Mouse (Mus musculus) adrenal gland, adult 18-20 months (tissue): Measurements from ENCODE around the gene Itpr3. TPM values are rescaled to one million over a fixed set of nuclear protein-coding genes. Genes with fewer than 3 reads are reported as not detected.
A peak's percentile ranks its signal among the peaks of the same experiment; 100 is the strongest.

Source experiments
- DNase-seq, 2 experiments: peaks; one replicate each; pipeline ENCODE4 v3.0.0; 2021 to 2022; ENCODE audit warnings: low spot score in 2 of 2
- total RNA-seq, 2 experiments: library from RNA; stranded (reverse); gene quantifications; 1 replicate in 1 of 2; 2 replicates in 1 of 2; pipeline ENCODE4 v1.2.3; 2021

The Itpr3 gene
- total RNA-seq, 2 experiments from 2014 or later = 5.5 to 6.2 TPM

DNA sequence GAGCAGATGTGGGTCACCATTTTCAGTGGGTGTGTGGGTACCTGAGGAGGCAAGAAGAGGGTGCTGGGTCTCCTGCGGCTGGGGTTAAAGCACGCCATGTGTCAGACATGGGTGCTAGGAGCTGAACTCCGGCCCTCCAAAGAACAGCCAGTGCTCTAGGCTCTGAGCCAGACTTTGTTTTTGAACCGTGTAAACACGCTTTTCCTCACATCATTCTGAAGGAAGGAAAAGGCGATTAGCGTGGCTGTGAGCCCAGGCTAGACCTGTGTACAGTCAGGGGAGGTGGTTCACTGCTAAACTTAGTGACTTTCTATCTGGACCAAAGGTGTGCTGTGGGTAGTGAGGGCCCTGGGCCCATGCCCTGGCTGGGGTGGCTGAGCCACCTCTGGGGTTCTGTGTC, 53.0 kb downstream of the Itpr3 start:
- no peak for DNase-seq

DNA sequence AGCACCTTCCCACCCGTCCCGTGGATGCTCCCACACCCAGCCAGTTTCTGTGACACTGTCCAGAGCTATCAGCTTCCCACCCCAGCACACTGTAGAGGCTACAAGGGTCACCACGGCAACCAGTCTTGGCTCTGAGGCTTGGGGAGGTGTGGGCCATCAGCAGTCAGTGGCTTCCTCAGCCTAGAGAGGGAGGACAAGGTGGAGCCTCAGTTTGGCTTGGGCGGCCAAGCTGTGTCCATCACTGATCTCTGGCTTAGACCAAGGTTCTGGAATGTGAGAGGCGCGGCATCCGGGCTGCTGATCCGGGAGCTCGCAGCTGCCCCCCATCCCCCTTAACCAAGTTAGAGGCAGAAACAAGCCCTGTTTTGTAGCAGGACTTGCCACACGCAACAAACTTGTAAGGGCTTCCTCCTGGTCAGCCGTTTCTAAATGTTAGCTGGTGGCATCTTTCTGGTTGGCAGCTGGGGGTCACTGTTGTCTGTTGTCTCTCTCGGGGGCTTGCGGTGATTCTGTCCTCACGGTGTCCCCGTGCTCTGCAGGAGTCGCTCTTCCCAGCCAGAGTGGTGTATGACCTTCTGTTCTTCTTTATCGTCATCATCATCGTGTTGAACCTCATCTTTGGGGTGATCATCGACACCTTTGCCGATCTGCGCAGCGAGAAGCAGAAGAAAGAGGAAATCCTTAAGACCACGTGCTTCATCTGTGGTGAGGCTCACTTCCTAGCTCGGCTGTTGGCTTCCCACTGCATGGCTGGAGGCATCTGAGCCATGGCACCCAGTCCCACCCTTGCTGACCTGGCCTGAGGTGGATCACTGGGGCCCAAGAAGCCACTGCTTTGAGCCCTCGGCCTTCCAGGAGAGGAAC, 61.8 kb downstream of the Itpr3 start:
- DNase-seq = no peak

DNA sequence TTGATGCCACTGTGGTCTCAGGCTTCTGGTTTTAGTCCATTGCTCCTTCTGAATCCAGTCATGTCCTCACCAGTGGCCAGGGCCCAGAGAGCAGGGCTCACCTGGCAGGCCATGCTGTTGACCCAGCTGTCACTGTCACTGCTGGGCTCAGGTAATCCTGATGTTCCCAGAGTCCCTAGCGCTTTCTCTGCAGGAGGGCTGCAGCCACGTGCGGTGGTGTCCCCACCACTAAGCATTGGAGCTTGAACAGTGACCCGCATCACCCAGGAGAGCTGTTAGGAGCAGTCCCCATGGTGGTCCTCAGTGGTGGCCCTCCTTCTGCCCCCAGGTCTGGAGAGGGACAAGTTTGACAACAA, 62.4 kb downstream of the Itpr3 start:
- no peak for DNase-seq

DNA sequence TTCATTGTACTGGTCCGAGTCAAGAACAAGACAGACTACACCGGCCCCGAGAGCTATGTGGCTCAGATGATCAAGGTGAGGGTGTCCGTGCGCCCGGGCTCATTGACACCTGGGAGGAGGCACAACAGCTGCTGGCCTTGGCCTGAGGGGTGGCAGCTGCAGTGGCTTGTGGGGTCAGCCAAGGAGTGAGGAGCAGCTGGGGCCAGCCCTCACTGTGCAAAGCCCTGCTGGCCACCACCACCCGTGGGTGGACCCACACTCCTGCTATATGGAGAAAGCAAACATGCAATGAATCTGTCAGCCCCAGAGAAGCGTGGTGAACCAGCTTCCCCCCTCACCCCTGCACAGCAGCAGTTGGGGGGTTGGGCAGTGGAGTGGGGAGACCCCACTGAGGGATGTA, 62.9 kb downstream of the Itpr3 start:
- no peak for DNase-seq

DNA sequence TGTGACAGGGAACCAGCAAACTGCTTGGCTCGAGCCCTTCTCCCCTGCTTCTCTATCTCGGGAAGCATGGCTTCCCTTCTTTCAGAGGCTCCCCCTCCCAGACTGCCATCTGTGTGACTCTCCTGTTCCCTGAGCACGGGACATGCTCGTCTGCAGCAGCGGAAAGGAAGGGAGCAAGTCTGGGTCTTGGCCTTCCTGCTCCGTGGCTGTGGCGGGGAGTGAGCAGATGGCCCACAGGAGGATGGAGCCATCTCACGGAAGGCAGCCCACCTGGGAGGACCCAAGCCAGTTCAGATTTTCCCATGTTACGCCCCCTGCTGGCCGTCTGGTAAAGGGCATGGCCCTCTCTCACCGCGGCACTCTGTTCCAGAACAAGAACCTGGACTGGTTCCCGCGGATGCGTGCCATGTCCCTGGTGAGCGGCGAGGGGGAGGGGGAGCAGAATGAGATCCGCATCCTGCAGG, 63.5 kb downstream of the Itpr3 start:
- DNase-seq = peak; percentile 60 to 69

DNA sequence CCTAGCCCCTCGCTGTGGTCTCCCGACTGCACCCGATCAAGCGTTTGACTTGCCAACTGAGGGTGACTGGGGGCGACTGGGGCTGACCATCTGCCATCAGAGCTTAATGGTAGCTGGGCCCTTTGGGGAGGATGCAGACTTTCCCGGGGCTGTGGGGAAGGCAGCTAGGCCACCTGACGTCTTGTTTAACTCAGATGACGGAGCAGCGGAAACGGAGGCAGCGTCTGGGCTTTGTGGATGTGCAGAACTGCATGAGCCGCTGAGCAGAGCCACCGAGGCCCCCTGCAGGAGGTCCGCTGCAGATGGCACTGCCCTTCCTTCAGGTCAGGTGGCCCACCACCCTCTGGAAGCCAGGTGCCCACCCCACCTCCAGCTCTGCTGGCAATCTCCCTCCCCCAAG, 64.2 kb downstream of the Itpr3 start:
- no peak for DNase-seq

DNA sequence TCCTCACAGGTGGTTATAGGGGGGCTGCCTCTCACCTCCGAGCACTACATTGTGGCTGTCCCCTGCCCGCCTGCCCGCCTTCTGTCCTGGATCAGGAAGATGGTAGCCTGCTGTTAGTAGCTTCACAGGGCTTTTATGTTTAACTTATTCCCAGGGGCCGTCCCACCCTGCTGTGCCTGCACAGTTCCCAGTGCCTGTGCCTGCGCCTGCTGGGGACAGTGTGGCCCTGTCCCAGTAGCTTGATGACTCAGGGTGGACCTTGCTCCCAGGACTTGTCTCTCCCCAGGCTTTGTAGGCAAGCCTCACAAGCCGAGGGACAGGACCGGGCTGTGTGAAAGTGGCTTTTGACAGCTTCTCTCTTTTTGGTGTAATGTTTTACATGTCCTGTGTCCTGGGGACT, 64.7 kb downstream of the Itpr3 start:
- no peak for DNase-seq

DNA sequence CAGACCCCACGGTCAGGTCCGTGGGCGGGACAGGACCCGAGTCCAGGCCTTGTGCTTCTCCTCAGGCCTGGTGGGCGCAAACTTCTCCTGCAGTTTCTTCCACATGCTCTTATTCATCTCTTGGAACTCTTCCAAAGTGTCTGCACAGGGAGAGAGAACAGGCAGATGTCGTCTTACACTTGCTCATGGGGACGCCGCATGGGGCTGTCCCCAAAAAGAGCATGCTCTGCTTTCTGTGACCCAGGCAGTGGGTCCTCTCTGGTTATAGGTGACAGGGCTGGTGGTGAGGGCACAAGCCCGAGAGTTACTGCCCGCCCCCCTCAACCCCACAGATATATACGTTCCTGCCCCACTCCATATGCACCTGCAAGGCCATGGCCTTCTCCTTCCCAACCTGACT, 65.6 kb downstream of the Itpr3 start:
- no peak for DNase-seq

DNA sequence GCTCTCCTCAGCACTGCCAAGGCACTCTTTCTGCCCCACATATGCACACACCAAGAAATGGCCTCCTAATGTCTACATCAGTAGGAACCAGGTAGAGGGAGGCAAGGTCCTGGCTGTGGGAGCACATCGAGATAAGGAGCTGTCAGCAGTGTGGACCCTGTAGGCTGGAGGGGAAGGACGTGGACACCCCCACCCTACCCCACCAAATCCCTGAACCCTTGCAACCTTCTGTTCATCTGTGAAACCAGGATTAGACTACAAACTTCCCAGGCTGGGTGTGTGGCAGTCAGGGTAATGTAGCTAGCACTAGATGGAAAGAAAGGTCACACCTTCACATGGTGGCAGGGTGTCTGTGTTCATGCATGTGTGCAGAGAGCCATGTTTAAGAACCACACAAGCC, 66.0 kb downstream of the Itpr3 start:
- DNase-seq = no peak

DNA sequence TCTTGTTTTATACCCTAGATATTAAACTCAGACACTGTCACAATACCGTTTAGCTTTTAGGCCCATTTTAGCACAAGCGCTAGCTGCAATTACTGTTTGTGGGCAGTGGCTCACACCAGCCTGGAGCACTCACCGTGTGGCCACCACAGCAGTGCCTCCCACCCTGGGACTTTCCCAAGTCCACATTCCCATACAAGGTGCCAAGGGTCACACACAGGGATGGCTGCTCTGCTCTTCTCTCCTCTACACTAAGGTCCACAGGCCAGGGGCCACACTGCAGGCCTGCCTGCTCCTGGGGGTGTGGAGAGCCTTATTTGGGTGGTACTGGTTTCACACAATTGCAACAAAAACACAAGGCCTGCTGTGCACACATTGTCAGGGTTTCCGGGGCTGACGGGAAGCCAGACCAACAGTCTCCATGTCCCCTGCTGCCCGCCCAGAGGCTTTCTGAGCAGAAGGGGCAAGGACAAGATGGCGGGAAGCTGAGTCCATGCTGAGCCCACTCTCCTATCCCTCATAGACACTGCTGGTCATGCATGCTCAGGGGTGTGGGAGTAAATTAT, 66.8 kb downstream of the Itpr3 start:
- no peak for DNase-seq

DNA sequence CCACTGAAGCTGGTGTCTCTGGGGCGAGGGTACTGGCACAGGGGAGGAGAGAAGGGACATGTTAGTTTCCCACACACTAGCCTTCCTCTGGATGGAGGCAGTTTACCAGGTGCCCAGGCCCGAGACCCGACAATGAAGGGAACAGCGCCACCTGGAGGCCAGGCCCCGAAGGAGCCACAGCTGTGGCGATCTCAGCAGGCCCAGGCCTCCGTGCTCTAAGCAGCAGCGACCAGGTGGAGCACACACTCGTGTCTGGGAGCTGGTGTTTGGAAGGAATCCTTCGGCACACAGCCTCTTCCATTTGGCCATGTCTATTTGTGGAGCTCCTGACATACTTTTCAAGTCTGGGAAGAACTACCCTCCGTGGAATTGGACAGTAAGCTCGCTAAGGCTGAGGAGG, 68.1 kb downstream of the Itpr3 start:
- peak; percentile 77 to 84 for DNase-seq

DNA sequence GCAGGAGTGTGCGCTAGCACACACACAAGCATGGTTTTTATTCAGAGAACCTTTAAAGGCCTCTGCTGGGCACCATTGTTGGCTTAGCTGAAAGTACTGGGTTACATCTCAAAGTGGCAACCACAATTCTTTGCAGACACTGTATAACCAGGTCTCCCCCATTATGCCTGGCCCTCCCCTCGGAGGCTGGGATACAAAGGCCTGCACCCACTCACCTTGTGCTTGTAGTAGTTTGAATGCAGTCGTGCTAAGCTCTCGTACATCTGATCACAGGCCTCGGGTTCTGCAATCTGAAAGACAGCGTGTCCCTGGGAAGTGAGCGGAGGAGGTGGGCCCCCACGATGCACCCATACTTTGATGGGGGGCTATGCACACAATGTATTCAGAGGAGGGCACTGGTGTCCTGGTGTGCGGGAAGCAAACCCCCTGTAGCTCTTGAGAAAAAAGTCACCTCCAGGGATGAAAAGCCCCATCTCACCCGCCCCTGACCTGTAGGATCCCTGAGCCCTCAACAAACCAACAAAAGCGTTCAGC, 68.6 kb downstream of the Itpr3 start:
- DNase-seq = no peak

DNA sequence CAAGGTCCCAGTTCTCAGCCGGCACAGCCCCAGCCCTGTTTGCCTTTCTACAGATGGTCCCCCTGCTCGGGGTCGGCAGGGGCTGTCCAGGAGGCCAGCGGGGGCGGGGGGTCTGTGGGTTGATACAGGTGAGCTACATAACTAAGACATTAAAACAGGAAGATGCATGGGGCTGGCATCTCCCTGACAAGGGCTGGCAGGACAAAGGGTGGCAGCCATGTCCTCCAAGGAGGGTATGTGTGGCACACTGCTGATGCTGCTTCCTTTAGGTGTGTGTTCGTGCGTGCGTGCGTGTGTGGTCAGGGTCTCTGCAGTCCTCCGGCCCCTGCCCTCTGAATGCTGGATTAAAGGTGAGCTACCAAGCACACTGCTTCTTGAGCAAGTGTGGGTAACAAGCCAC, 69.9 kb downstream of the Itpr3 start:
- DNase-seq = no peak

DNA sequence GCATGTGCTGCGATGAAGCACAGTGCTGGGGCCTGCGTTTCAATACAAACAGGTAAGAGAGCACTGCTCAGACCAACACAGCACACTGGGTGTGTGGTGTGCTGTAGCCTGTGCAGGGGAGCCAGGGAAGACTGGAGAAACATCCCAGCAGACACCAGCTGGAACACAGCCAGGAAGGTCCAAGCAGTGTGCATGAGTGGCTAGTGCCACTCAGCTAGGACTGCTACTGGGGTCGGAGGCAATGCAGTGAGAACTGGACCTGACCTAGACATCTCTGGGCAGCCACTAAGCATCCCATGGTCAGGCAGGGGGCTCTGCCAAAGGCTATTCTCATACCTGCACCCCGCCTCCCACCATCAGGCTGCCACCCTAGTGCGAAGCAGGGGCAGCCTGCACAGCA, 71.1 kb downstream of the Itpr3 start:
- DNase-seq = no peak

DNA sequence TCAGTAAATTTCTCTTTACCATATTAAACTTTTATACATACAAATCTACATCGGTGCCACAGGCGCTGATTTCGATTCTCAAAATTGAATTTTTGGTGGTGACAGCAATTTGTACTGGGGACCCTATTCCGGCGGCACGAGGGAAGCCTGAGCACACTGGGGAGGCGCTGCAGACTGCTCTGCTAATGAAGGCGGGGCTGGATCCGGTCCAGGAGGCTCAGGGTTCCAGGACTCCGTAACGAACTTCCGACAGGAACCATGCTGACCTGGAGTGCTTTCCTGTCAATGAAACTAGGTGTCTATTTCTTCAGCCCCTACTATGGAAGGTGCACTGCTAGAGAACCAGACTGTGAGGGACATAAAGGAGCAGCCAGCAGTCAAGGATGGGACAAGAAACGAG, 72.2 kb downstream of the Itpr3 start:
- DNase-seq = no peak

DNA sequence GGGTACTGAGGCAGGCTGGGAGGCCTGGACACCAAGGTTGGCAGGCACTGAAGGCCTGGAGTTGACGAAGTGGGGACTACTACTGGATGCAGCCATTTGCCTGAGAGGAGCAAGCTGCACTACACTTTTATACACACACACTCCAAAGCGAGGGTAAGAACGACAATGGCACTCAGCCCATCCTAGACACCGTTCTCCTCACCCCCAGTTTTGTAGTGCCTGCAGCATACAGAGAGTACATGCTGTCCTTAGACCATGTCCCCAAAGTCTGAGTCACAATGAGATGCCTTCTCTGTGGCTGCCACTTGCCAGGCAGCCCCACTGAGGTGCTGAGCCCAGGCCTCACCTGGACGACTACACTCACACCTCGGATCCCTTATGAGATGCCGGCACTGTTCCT, 72.7 kb downstream of the Itpr3 start:
- DNase-seq = no peak

DNA sequence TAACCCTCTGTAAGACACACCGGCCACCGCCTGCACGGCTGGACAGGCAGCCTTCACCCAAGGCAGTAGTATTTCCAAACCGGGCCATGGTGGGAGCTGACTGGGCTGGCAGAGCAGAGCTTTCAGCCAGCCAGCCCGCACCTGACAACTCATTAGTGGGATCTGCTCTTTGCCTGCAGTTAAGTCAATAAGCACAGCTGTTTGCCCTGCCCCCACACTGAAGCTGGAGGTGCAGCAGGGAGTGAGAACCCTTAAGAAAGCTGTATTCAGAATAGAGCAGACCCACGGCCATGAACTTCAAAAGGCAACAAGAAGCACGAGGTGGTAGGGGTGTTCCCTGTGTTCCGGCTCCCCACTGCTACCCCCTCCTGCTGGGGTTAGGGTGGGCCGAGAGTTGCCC, 73.1 kb downstream of the Itpr3 start:
- DNase-seq = no peak

DNA sequence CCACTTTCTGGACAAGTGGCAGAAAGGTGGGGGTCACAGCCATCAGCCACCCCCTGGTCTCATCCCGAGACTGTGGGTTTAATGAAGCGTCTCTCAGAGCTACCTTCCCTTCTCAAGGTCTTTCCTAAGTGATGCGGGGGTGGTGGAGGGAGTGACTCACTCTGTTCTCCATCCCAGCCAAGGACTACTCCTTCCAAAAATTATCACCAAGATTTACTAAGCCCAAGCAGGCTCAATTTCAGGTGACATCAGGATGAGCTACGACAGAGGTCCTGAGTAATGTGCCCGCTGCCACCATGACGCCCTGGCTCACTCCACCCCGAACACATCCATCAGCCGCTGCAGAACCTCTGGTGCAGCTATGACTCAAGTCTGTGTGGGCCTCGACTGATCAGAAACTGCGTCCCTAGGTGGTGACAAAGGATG, 74.1 kb downstream of the Itpr3 start:
- peak in 1 of 2 experiments; percentile 49 for DNase-seq

DNA sequence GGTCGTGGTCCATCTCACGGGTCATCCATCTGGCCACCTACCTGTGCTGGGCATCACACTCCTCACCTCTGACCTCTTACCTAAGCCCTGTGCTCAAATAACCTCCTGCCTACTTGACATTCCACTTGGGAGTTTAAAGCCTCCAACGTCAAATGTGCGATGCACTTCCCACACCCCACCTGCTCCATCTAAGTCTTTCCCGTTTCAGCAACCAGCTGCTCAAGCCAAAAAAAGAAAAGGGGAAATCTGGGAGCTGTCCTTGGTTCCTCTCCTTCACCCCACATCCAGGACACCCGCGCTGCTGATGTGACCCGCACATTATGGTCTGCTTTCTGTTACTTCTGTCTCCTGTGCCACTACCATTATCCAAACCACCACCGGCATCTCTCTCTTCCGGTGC, 75.1 kb downstream of the Itpr3 start:
- no peak for DNase-seq

DNA sequence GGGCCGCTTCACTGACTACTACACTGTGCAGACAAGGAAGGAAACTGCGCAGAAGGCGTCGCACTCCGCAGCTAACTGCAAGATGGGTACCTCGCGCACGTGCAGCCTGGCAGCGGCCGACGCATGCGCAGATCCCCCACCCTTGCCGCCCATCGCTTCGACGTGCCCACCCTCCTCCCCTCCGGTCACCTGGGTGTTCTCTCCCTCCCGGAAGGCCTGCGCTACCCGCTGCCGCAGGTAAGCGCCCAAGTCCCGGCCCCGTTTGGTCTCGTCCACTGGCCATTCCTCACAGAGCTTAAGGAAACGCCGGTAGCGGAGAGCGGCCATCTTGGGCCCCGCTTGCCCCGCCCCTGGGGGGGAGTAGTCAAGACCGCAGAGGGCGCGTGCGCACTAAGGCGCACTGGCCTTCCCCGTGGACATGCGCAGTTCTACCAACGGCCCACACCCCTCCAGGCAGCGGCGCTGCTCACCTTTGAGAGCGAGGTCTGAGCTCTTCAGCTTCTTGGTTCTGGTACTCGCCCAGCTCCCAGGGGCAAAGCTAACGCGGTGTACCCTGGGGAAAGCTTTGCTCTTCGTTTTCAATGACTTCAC, 76.5 kb downstream of the Itpr3 start, which contains the start of gene Uqcc2:
Gene Uqcc2 (minus strand): TSS at position 366 of the 591 bp plus-strand sequence.
- peak; percentile 97 for DNase-seq

DNA sequence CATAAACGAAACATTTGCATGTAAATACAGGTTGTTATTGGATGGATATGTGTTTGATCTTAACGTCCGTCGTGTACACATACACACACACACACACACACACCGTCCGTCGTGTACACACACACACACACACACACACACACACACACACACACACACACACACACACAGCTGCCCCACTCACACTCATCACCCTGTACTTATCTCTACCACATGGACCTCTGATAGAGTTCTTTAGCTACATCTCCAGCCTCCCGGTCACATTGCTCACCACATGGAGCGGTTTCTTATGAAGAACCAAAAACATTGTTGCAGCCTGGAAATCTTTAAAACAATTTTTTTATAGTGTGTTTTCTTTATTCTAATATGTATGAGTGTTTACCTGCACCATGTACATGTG, 77.1 kb downstream of the Itpr3 start:
- no peak for DNase-seq

DNA sequence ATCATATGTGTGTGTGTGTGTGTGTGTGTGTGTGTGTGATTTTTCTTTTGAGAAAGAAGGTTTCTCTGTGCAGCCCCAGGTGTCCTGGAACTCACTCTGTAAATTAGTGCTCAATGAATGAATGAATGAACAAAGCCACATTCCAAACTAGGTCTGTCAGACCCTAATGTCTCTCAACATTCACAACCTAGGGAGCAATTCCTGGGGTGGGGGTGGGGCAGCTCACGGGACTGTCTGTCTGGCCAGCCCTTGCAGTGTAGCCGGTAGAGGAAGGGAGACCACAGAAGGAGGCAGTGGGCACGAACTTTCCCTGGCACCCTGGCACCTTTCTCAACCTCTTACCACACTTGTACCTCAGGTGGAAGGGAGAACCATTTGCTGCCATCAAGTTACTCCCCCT, 77.6 kb downstream of the Itpr3 start:
- DNase-seq = no peak
